Mouse (Mus musculus): ENCODE measurements around the gene Scarf2.

The Scarf2 gene

GRCm38 (mm10) chr16:17799584-17799983, 2.5 kb downstream of the Scarf2 start:
- no peak for DNase-seq (ENCODE audit: low read depth, low spot score)

DNA sequence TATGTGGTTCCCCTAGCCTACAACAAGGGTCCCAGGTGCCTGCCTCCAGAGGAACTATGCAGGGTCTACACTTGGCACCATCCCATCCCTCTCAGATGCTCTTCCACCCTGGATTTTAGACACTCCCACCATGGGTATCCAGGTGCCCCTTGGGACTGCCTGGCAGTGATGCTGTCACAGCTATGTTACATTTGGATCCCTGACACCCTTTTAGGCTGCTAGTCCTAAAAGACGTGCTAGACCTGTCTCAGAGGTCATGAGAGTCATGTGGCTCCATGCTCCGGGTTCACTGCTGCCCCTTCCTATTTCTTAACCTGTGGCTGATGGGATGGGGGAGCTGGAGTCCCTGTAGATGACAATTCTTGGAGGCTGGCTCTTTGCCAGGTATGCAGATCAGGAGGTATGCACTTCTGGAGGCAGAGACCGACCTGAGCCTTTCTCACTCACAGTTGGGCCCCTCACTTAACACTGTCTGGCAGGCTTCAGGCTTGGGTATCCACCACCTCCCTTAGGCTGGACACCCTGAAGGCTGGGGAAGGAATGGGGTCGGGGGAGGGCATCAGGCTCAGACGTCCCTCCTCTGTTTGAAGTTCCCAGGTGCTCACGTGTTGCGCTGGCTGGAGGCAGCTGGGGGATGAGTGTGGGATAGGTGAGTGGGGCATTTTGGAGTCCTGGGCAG, 4.8 kb downstream of the Scarf2 start:
- DNase-seq (ENCODE audit: low read depth, low spot score), result no peak

GRCm38 (mm10) chr16:17802456-17802838, 5.4 kb downstream of the Scarf2 start:
- DNase-seq (ENCODE audit: low read depth, low spot score), result no peak

- DNase-seq (ENCODE audit: low read depth, low spot score), result peak; percentile 68
Measured at GRCm38 (mm10) chr16:17802839-17803674, 6.0 kb downstream of the Scarf2 start.

DNA sequence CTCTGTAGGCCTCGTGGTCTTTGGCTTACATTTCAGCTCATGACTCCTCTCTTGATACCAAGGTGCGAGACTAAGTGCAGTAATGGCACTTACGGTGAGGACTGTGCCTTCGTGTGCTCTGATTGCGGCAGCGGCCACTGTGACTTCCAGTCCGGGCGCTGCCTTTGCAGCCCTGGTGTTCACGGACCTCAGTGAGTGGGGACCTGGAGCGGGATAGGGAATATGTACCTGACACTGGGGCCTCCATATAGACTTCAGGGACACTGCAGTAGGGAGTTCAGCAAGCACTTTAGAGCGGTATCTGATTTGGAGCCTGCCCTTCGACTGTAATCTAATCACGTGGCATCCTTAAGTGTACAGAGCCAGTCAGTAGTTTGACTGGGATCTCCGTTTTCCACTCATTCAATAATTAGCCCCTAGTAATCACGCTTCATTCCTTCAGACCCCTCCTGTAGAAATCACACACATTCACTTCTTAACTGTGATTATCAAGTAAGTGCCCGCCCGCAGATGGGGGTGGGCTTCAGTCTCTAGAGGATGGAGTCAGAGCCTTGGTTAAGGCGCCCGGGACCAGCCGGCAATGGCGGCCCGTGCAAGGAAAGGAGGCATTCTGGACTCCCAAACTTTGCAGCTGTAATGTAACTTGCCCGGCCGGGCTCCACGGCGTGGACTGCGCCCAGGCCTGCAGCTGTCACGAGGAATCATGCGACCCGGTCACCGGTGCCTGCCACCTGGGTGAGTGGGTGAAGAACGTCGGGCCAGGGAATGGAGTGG, 6.8 kb downstream of the Scarf2 start:
- DNase-seq (ENCODE audit: low read depth, low spot score), result no peak

GRCm38 (mm10) chr16:17804449-17804912, 7.4 kb downstream of the Scarf2 start:
- DNase-seq (ENCODE audit: low read depth, low spot score), result peak; percentile 47

- no peak for DNase-seq (ENCODE audit: low read depth, low spot score)
Measured at GRCm38 (mm10) chr16:17804982-17805381, 7.9 kb downstream of the Scarf2 start.

- DNase-seq (ENCODE audit: low read depth, low spot score), result peak; percentile 42
Measured at GRCm38 (mm10) chr16:17806581-17807191, 9.6 kb downstream of the Scarf2 start.

DNA sequence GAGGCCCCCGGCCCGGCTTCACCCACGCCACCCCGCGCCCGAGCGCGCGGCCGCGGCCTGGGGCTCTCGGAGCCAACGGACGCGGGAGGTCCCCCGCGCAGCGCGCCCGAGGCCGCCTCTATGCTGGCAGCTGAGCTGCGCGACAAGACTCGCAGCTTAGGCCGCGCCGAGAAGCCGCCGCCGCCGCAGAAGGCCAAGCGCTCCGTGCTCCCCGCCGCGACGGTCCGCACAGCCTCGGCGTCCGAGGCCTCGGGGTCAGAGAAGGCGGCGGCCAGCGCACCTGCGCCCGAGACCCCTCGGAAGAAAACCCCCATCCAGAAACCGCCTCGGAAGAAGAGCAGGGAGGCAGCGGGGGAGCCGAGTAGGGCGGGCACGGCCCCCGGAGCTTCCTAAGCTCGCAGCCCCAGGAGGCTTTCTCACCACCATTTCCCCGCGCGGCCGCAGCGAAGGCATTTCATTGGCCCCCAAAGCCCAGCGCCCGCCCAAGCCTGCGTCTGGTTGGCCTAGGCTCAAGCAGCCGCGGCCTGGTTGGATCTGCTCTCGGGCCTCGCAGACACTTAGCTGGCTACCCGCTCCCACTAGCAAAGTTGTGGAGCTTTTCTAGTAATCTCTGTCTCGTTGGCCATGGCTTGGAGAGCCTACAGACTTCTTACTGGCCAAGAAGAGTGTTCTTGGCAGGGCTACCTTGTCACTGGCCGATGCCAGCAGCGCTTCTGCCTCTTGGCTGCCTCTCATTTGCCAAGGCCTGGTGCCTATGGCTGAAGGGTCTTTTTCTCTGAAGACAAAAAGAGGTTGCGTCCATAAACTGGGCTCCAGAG, 10.3 kb downstream of the Scarf2 start:
- DNase-seq (ENCODE audit: low read depth, low spot score), result peak; percentile 97

DNA sequence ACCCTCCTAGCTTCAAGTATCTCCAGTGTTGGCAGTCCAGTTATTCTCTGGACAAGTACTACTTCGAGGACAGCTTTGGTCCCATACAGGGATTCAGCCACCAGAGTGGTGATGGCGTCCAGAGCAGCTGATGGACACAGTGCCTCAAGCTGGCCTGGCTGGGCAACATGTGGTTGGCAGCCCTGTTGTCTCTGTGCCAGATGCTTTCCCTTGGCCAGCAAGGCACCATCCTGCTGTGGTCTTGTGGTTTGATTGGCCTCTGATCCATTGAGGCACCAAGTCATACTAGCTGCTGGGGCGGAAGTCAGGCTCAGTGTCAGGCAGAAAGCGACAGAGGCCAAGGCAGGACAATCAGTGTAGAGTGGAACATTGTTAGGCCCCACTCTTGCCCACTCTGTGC, 12.0 kb downstream of the Scarf2 start:
- no peak for DNase-seq (ENCODE audit: low read depth, low spot score)

DNA sequence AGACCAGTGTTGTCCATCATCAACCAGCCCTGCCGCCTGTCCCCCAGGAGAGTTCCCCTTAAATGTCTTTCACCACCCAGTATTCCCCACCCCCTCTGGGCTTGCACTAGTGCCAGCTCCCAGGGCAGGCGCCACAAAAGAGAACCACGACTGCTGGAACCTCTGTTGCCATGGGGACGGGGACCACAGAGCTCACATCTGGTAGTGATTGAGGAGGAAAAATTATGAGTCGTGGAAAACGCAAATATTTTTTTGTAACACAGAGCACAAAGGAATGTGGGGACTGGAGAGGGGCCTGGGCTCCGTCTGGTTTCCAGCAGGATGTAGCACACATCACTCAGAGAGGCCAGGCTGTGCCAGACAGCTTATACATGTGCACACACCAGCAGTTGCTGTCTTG, 12.6 kb downstream of the Scarf2 start:
- no peak for DNase-seq (ENCODE audit: low read depth, low spot score)

DNA sequence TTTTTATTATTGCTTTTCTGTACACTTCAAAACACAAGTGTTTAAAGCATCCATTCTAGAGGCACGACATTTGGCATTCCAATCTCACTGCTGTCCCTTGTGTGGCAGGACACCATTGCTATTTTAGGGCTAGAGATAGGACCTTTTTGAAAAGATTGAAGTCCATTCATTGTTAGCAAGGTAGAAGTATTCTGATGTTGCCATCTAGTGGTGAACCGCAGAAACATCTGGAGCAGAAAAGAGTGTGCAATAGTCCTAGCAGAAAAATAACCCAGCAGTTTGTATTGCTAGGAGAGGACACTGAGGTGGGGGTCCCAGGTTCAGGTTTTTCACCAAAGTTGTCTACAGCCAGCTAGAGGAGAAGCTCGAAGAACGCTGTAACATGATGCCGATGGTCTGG, 15.0 kb downstream of the Scarf2 start:
- DNase-seq (ENCODE audit: low read depth, low spot score), result peak; percentile 66

DNA sequence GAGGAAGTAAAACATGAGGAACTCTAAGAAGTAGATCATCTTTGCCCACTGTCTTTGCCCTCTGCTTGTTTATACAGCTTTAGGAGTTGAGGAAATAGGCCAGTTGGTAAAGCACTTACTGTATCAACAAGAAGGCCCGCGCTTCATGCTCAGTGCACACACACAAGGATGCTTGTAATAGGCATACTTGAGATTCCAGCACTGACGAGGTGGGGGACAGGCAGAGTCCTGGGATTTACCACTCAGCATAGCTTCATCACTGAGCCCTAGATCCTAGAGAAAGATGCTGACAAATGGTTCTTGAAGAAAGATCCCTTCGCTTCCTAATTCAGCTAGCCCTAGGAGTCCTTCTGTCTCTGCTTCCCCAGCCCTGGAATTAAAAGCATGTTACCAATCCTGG, 16.1 kb downstream of the Scarf2 start:
- DNase-seq (ENCODE audit: low read depth, low spot score), result no peak

- DNase-seq (ENCODE audit: low read depth, low spot score), result peak; percentile 87
Measured at GRCm38 (mm10) chr16:17815411-17816402, 18.6 kb downstream of the Scarf2 start.

DNA sequence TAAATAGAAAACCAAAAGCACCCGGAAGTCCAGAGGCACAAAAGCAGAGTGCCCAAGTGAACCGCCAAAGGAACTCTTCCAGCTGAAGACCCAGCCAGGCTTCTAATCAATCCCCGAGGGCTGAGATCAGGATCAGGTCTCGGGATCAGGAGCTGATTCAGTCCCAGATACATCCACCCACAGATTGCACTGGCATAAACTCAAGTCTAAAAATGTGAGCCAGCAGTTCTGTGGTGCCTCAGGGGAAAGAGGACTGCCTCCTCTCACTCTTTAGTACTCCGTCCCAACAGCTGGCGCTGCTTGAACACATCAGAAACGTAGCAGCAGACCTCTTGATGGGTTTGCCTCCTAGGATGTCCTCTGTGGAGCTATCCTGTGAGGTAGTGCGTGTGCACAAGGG, 19.4 kb downstream of the Scarf2 start:
- peak; percentile 47 for DNase-seq (ENCODE audit: low read depth, low spot score)

GRCm38 (mm10) chr16:17826500-17826899, 29.4 kb downstream of the Scarf2 start:
- peak; percentile 91 for DNase-seq (ENCODE audit: low read depth, low spot score)

- no peak for DNase-seq (ENCODE audit: low read depth, low spot score)
Measured at GRCm38 (mm10) chr16:17828229-17828628, 31.1 kb downstream of the Scarf2 start.

GRCm38 (mm10) chr16:17828867-17829266, 31.8 kb downstream of the Scarf2 start:
- no peak for DNase-seq (ENCODE audit: low read depth, low spot score)

GRCm38 (mm10) chr16:17830385-17831178, 33.5 kb downstream of the Scarf2 start:
- DNase-seq (ENCODE audit: low read depth, low spot score), result no peak

All from brain, adult 2 months (tissue).